Mouse (Mus musculus) limb, embryonic 14.5 days (tissue): ENCODE measurements at regions not wholly inside any gene's neighbourhood (a gene's known extent, or its start where the extent isn't known, plus 50 kb on each side); places are given as distances from the start of the nearest gene placed in this dataset.

Experiments used
- ATAC-seq: fragments of 200-750 bp; cut with Nextera tagmentation; 2 replicates; pipeline ENCODE4 v1.8.0; 2017; ENCODE audit warnings: low read depth, moderate number of reproducible peaks, moderate TSS enrichment; ENCODE audit not compliant: low FRiP score
- DNase-seq: peaks from one replicate; pipeline ENCODE4 v3.0.0-alpha.2; 2015; ENCODE audit warnings: low spot score
- H3K27ac ChIP-seq: fragments of 300-500 bp; sonication (generic); replicated peaks from 2 replicates; pipeline ENCODE4 v1.5.1; 2014; ENCODE audit warnings: low read depth, mild to moderate bottlenecking, low read length, moderate library complexity, mixed read lengths
- H3K27me3 ChIP-seq: fragments of 300-500 bp; sonication (generic); 2 replicates; pipeline ENCODE4 v1.6.1; 2014; ENCODE audit warnings: low read length, mixed read lengths; ENCODE audit not compliant: control insufficient read depth, insufficient read depth
- H3K36me3 ChIP-seq: fragments of 300-500 bp; sonication (generic); 2 replicates; pipeline ENCODE4 v1.6.1; 2014; ENCODE audit warnings: mild to moderate bottlenecking, low read length, moderate library complexity, mixed read lengths; ENCODE audit not compliant: control insufficient read depth, insufficient read depth
- H3K4me1 ChIP-seq: fragments of 300-500 bp; sonication (generic); 2 replicates; pipeline ENCODE4 v1.6.1; 2014; ENCODE audit warnings: antibody characterized with exemption, low read length, mixed read lengths; ENCODE audit not compliant: control insufficient read depth, insufficient read depth
- H3K4me2 ChIP-seq: fragments of 300-500 bp; sonication (generic); replicated peaks from 2 replicates; pipeline ENCODE4 v1.6.1; 2014; ENCODE audit warnings: low read depth, mild to moderate bottlenecking, low read length, moderate library complexity; ENCODE audit not compliant: severe bottlenecking
- H3K4me3 ChIP-seq: fragments of 300-500 bp; sonication (generic); replicated peaks from 2 replicates; pipeline ENCODE4 v1.5.1; 2014; ENCODE audit warnings: low read length
- H3K9ac ChIP-seq: fragments of 300-500 bp; sonication (generic); 2 replicates; pipeline ENCODE4 v1.6.1; 2014; ENCODE audit warnings: mild to moderate bottlenecking, low read depth, low read length, moderate library complexity; ENCODE audit not compliant: severe bottlenecking
- H3K9me3 ChIP-seq: fragments of 300-500 bp; sonication (generic); 2 replicates; pipeline ENCODE4 v1.6.1; 2016; ENCODE audit warnings: low read length; ENCODE audit not compliant: control insufficient read depth
- POLR2A ChIP-seq: fragments of 200-500 bp; IDR thresholded peaks from 2 replicates; pipeline ENCODE4 v1.8.0; 2012; ENCODE audit warnings: inconsistent platforms, mild to moderate bottlenecking, moderate library complexity, borderline replicate concordance; ENCODE audit not compliant: insufficient read depth, insufficient read length; ENCODE audit errors: extremely low read depth
- WGBS: fragments of 180-500 bp; shearing (Covaris S2); extraction: QIAGEN DNeasy Blood & Tissue Kit; methylation state at CpG from one replicate; pipeline ENCODE4 v1.1.7; 2014; 5-methylcytosine and 5-hydroxymethylcytosine counted together

GRCm38 (mm10) chr13:112100592-112101420 lies 187.4 kb upstream of the Ankrd55 start:
- peak overlapping the region; percentile 77 for H3K4me2 ChIP-seq
- under 1% methylated on average over 31 of the region's 31 CpGs for WGBS
- peak overlapping the region; percentile 47 for H3K4me3 ChIP-seq
- TF ChIP-seq POLR2A = no peak
- no peaks in the 10 kb centered on the region for H3K36me3 ChIP-seq
- H3K9me3 ChIP-seq = no peaks in the 10 kb centered on the region
- ATAC-seq (peak; percentile 81), DNase-seq (peak; percentile 47)
- H3K9ac ChIP-seq = peak overlapping the region; percentile 52
- H3K27me3 ChIP-seq = no peaks in the 10 kb centered on the region
- peaks cover 5% of the 10 kb centered on the region for H3K4me1 ChIP-seq
- H3K27ac ChIP-seq = peak overlapping the region; percentile 44; the same call in 1 of the 2 replicates

- peak overlapping the region; percentile 47 for H3K4me3 ChIP-seq
- DNase-seq (no peak), ATAC-seq (no peak; the same call in 1 of the 2 replicates)
- 38% methylated on average over 5 of the region's 5 CpGs for WGBS
- H3K9ac ChIP-seq = peak overlapping the region; percentile 52; the same call in 1 of the 2 replicates
- H3K9me3 ChIP-seq = no peaks in the 10 kb centered on the region
- no peak for TF ChIP-seq POLR2A
- no peak overlapping the region for H3K27ac ChIP-seq
- peak overlapping the region; percentile 77 for H3K4me2 ChIP-seq
- no peaks in the 10 kb centered on the region for H3K36me3 ChIP-seq
- H3K4me1 ChIP-seq = peaks cover 5% of the 10 kb centered on the region
- no peaks in the 10 kb centered on the region for H3K27me3 ChIP-seq
Measured at GRCm38 (mm10) chr13:112101421-112101756, 186.9 kb upstream of the Ankrd55 start.

- no peak for ATAC-seq
- DNase-seq = no peak
- TF ChIP-seq POLR2A = no peak
- Histone ChIP-seq H3K9me3 (no peaks in the 10 kb centered on the region), H3K4me1 (peaks cover 5% of the 10 kb centered on the region; the same call in 1 of the 2 replicates), H3K4me3 (no peak overlapping the region), H3K36me3 (no peaks in the 10 kb centered on the region), H3K27me3 (no peaks in the 10 kb centered on the region), H3K4me2 (no peak overlapping the region), H3K27ac (no peak overlapping the region), H3K9ac (no peak overlapping the region)
- 83% methylated on average over 3 of the region's 3 CpGs for WGBS
Measured at GRCm38 (mm10) chr13:112105953-112106352, 182.3 kb upstream of the Ankrd55 start.

- 53% methylated on average over 7 of the region's 7 CpGs for WGBS
- H3K27ac ChIP-seq = no peak overlapping the region
- H3K9ac ChIP-seq = no peak overlapping the region
- no peak for DNase-seq
- H3K4me1 ChIP-seq = peaks cover 21% of the 10 kb centered on the region
- no peak overlapping the region for H3K4me3 ChIP-seq
- ATAC-seq = no peak
- H3K27me3 ChIP-seq = no peaks in the 10 kb centered on the region
- no peaks in the 10 kb centered on the region for H3K36me3 ChIP-seq
- no peak overlapping the region for H3K4me2 ChIP-seq
- no peak for TF ChIP-seq POLR2A
- no peaks in the 10 kb centered on the region for H3K9me3 ChIP-seq
Measured at GRCm38 (mm10) chr13:112114741-112115201, 173.5 kb upstream of the Ankrd55 start.

GRCm38 (mm10) chr13:112116101-112116726 lies 172.0 kb upstream of the Ankrd55 start:
- 59% methylated on average over 9 of the region's 9 CpGs for WGBS

More at GRCm38 (mm10) chr13:112116101-112116726, 172.0 kb upstream of the Ankrd55 start:
- Histone ChIP-seq H3K36me3 (no peaks in the 10 kb centered on the region), H3K4me3 (no peak overlapping the region), H3K9me3 (no peaks in the 10 kb centered on the region), H3K27me3 (no peaks in the 10 kb centered on the region), H3K9ac (no peak overlapping the region), H3K27ac (no peak overlapping the region), H3K4me1 (peaks cover 32% of the 10 kb centered on the region), H3K4me2 (no peak overlapping the region)
- ATAC-seq (no peak), DNase-seq (no peak)
- TF ChIP-seq POLR2A = no peak
